16 mouse cellular contexts compared by ENCODE assay signal in the genomic region with DNA sequence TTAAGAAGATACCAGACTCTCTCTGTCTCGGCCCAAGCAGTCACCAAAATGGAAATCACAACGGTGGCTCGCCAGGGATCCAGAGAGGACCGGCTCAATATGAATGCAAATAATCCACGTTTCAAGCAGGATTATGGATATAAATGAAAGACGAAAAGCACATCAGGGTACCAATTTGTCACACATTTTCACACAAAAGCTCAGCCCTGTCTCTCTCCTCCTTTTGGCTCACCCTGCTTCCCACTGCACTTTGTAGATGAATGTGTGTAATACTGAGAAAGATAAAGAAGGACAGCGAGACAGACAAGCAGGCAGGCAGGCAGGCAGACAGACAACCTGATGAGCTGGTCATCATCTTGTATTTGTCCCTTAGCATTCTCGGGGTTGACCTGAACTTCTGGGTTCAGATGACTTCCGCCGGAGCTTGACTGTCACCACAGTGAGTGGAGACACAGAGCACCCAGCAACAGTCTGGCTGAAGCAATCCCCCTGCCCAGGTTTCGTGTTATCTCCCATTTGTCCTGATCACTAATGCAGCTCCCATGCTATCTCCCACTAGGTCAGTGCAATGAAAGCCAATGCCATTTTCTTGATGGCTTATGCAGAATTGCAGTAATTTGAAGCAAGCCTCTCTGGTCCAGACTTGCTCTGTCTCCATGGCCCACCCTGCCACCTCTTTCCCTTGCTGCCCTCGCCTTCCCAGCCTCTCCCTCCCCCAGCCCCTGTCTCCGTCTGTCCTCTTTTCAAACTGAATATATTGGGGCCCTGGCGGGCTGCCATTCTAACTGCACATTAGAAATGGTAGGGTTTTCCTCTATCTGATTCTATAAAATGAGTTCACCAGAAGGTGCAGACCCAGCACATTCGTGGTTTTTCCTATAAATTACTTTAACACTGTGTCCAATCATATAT.
DNase-seq lines count a peak whose midpoint lies in the region; ATAC-seq and TF ChIP-seq lines count a peak whose summit lies in the region.
"Had no signal": no experiment of that assay in that cellular context is flagged by ENCODE, and none has a peak within 500 bp of the region (broad histone marks: within the 10 kb centered on the region; RNA-seq: fewer than 3 reads in every experiment).

No protein-coding gene starts in this region.

- no peak overlapping the region for H3K4me2 ChIP-seq in lung, embryonic 14.5 days
- no peak overlapping the region for H3K4me2 ChIP-seq in hindbrain, postnatal 0 days (ENCODE audit: low read depth, low read length)
- H3K4me2 ChIP-seq in neural tube, embryonic 14.5 days (ENCODE audit: low read depth, low read length), result no peak overlapping the region
- H3K4me2 ChIP-seq: embryonic facial prominence, embryonic 12.5 days; forebrain, embryonic 13.5 days; liver, embryonic 11.5 days had no signal

- no peaks in the 10 kb centered on the region for H3K27me3 ChIP-seq in lung, embryonic 14.5 days (ENCODE audit: insufficient read depth, low read length)
- peaks cover 21% of the 10 kb centered on the region for H3K27me3 ChIP-seq in hindbrain, embryonic 10.5 days (ENCODE audit: insufficient read depth, poor library complexity, severe bottlenecking)
- no peaks in the 10 kb centered on the region for H3K27me3 ChIP-seq in hindbrain, postnatal 0 days (ENCODE audit: insufficient read depth, low read length)
- H3K27me3 ChIP-seq in neural tube, embryonic 14.5 days (ENCODE audit: control insufficient read depth, insufficient read depth, low read length), result no peaks in the 10 kb centered on the region
- H3K27me3 ChIP-seq: embryonic facial prominence, embryonic 12.5 days; heart, embryonic 13.5 days had no signal

- H3K4me3 ChIP-seq in lung, embryonic 14.5 days (ENCODE audit: low read depth, low read length), result no peak overlapping the region
- peak overlapping the region; percentile 18 for H3K4me3 ChIP-seq in hindbrain, embryonic 10.5 days
- no peak overlapping the region for H3K4me3 ChIP-seq in hindbrain, postnatal 0 days (ENCODE audit: low read length)
- no peak overlapping the region for H3K4me3 ChIP-seq in neural tube, embryonic 14.5 days (ENCODE audit: low read depth, low read length)
- H3K4me3 ChIP-seq: embryonic facial prominence, embryonic 12.5 days; forebrain, embryonic 13.5 days had no signal

- H3K36me3 ChIP-seq in lung, embryonic 14.5 days (ENCODE audit: insufficient read depth), result no peaks in the 10 kb centered on the region
- no peaks in the 10 kb centered on the region for H3K36me3 ChIP-seq in hindbrain, embryonic 10.5 days
- no peaks in the 10 kb centered on the region for H3K36me3 ChIP-seq in hindbrain, postnatal 0 days (ENCODE audit: insufficient read depth, low read length)
- H3K36me3 ChIP-seq in neural tube, embryonic 14.5 days (ENCODE audit: control insufficient read depth, insufficient read depth, low read length), result no peaks in the 10 kb centered on the region
- H3K36me3 ChIP-seq: embryonic facial prominence, embryonic 12.5 days; heart, embryonic 13.5 days had no signal

- ATAC-seq in lung, embryonic 14.5 days (ENCODE audit: insufficient read depth), result no peak
- 0 out of 2 replicates have a peak, but pooled peaks have one; percentile 43 for ATAC-seq in hindbrain, postnatal 0 days
- peak; percentile 69; the same call in 1 of the 2 replicates for ATAC-seq in neural tube, embryonic 14.5 days (ENCODE audit: low read depth)
- ATAC-seq in megakaryocyte-erythroid progenitor cell, adult 5-6 weeks (replicated peaks; ENCODE audit: low FRiP score, low TSS enrichment, poor library complexity, severe bottlenecking), result no peak
- ATAC-seq: forebrain, embryonic 13.5 days had no signal

- TF ChIP-seq CTCF in lung, embryonic 14.5 days (IDR thresholded peaks at IDR 0.05; ENCODE audit: low read depth), result no peak
- TF ChIP-seq CTCF in hindbrain, postnatal 0 days (IDR thresholded peaks at IDR 0.05; ENCODE audit: low read depth), result no peak

- no peaks in the 10 kb centered on the region for H3K9me3 ChIP-seq in lung, embryonic 14.5 days (ENCODE audit: low read depth, low read length)
- peaks cover 12% of the 10 kb centered on the region; the same call in 1 of the 2 replicates for H3K9me3 ChIP-seq in hindbrain, embryonic 10.5 days
- no peaks in the 10 kb centered on the region for H3K9me3 ChIP-seq in hindbrain, postnatal 0 days (ENCODE audit: low read length)
- H3K9me3 ChIP-seq in neural tube, embryonic 14.5 days (ENCODE audit: control insufficient read depth, low read length), result no peaks in the 10 kb centered on the region
- H3K9me3 ChIP-seq: embryonic facial prominence, embryonic 12.5 days; forebrain, embryonic 13.5 days had no signal

- H3K9ac ChIP-seq in lung, embryonic 14.5 days, result no peak overlapping the region
- H3K9ac ChIP-seq in hindbrain, postnatal 0 days (replicated peaks; ENCODE audit: low read length), result no peak overlapping the region
- no peak overlapping the region for H3K9ac ChIP-seq in neural tube, embryonic 14.5 days (replicated peaks; ENCODE audit: low read depth, low read length)
- H3K9ac ChIP-seq: embryonic facial prominence, embryonic 12.5 days; forebrain, embryonic 13.5 days; heart, embryonic 13.5 days had no signal

- H3K4me1 ChIP-seq in lung, embryonic 14.5 days (ENCODE audit: insufficient read depth), result 0 out of 2 replicates have a peak, but pooled peaks cover 3% of the 10 kb centered on the region
- peaks cover 31% of the 10 kb centered on the region for H3K4me1 ChIP-seq in hindbrain, embryonic 10.5 days (replicated peaks)
- 0 out of 2 replicates have a peak, but pooled peaks cover 6% of the 10 kb centered on the region for H3K4me1 ChIP-seq in hindbrain, postnatal 0 days (ENCODE audit: insufficient read depth, low read length)
- H3K4me1 ChIP-seq in neural tube, embryonic 14.5 days (ENCODE audit: control insufficient read depth, insufficient read depth, low read length), result 0 out of 2 replicates have a peak, but pooled peaks cover 3% of the 10 kb centered on the region

- no peak overlapping the region for H3K27ac ChIP-seq in lung, embryonic 14.5 days (ENCODE audit: low read depth)
- H3K27ac ChIP-seq in hindbrain, embryonic 10.5 days, result peak overlapping the region; percentile 35; the same call in 1 of the 2 replicates
- no peak overlapping the region for H3K27ac ChIP-seq in hindbrain, postnatal 0 days
- no peak overlapping the region for H3K27ac ChIP-seq in neural tube, embryonic 14.5 days (ENCODE audit: low read depth, low read length)
- H3K27ac ChIP-seq: embryonic facial prominence, embryonic 12.5 days; forebrain, embryonic 13.5 days; heart, embryonic 13.5 days had no signal

- WGBS in lung, embryonic 14.5 days, result 61% methylated on average over 15 of the region's 15 CpGs
- WGBS in hindbrain, embryonic 10.5 days, result 38% methylated on average over 15 of the region's 15 CpGs
- WGBS in hindbrain, postnatal 0 days, result 23% methylated on average over 15 of the region's 15 CpGs
- 36% methylated on average over 15 of the region's 15 CpGs for WGBS in neural tube, embryonic 14.5 days

- DNase-seq in lung, embryonic 14.5 days, result peak; percentile 36
- DNase-seq in lung, postnatal 36 days, result no peak
- DNase-seq in hindbrain, embryonic 10.5 days (ENCODE audit: low spot score), result peak; percentile 25
- peak; percentile 51 for DNase-seq in hindbrain, postnatal 0 days (ENCODE audit: low spot score)
- DNase-seq in right cerebral cortex, postnatal 14 days, result no peak
- DNase-seq: cerebellum, adult 11-12 months; gastrocnemius, postnatal 25 days; kidney, adult 8-10 months; spleen, adult 18-20 months; thymus, postnatal 25 days had no signal

Comparison
In these comparisons a context has a peak if more than half of its experiments do, and no peak if none do; other contexts are left out.
1. DNase-seq: peak in lung, embryonic 14.5 days (single experiment), hindbrain, embryonic 10.5 days (single experiment) and hindbrain, postnatal 0 days (single experiment); none in lung, postnatal 36 days (single experiment) and right cerebral cortex, postnatal 14 days (single experiment).
2. ATAC-seq: peak in hindbrain, postnatal 0 days (single experiment) and neural tube, embryonic 14.5 days (single experiment); none in lung, embryonic 14.5 days (single experiment) and megakaryocyte-erythroid progenitor cell, adult 5-6 weeks (single experiment).